Mouse (Mus musculus) forebrain, embryonic 16.5 days (tissue): ENCODE results near the gene Fam196a. TPM values are rescaled to one million over a fixed set of nuclear protein-coding genes. Genes with fewer than 3 reads are reported as not detected.

Experiments
- ATAC-seq: fragments of 200-750 bp; cut with Nextera tagmentation; 2 replicates; pipeline ENCODE4 v1.8.0; 2017; ENCODE audit warnings: mild to moderate bottlenecking, moderate library complexity
- H3K27ac ChIP-seq: fragments of 300-500 bp; sonication (generic); 2 replicates; pipeline ENCODE4 v1.5.1; 2014; ENCODE audit warnings: low read length, control low read depth
- H3K27me3 ChIP-seq: fragments of 300-500 bp; sonication (generic); replicated peaks from 2 replicates; pipeline ENCODE4 v1.6.1; 2014; ENCODE audit warnings: low read length; ENCODE audit not compliant: control insufficient read depth, insufficient read depth
- H3K36me3 ChIP-seq: fragments of 300-500 bp; sonication (generic); 2 replicates; pipeline ENCODE4 v1.6.1; 2014; ENCODE audit not compliant: control insufficient read depth, insufficient read depth
- H3K4me1 ChIP-seq: fragments of 300-500 bp; sonication (generic); replicated peaks from 2 replicates; pipeline ENCODE4 v1.6.1; 2014; ENCODE audit warnings: low read length; ENCODE audit not compliant: control insufficient read depth, insufficient read depth
- H3K4me2 ChIP-seq: fragments of 300-500 bp; sonication (generic); 2 replicates; pipeline ENCODE4 v1.6.1; 2014; ENCODE audit warnings: mild to moderate bottlenecking, low read length, control low read depth
- H3K4me3 ChIP-seq: fragments of 300-500 bp; sonication (generic); replicated peaks from 2 replicates; pipeline ENCODE4 v1.5.1; 2014; ENCODE audit warnings: mild to moderate bottlenecking, low read length, control low read depth
- H3K9ac ChIP-seq: fragments of 300-500 bp; sonication (generic); replicated peaks from 2 replicates; pipeline ENCODE4 v1.6.1; 2014; ENCODE audit warnings: low read depth, low read length, control low read depth
- H3K9me3 ChIP-seq: fragments of 300-500 bp; sonication (generic); 2 replicates; pipeline ENCODE4 v1.6.1; 2016; ENCODE audit warnings: low read length; ENCODE audit not compliant: control insufficient read depth
- WGBS: fragments of 180-500 bp; shearing (Covaris S2); extraction: QIAGEN DNeasy Blood & Tissue Kit; methylation state at CpG from one replicate; pipeline ENCODE4 v1.1.7; 2014; 5-methylcytosine and 5-hydroxymethylcytosine counted together
- polyA plus RNA-seq: library from polyadenylated mRNA; unstranded; fragments of >200 nt; fragmentation: Nextera tagmentation; extraction: Ambion mirVana; gene quantifications from 2 replicates; pipeline ENCODE4 v1.2.1, GENCODE M21; 2015

Fam196a gene
- 12.8 and 13.4 TPM in 2 replicates for polyA plus RNA-seq

DNA sequence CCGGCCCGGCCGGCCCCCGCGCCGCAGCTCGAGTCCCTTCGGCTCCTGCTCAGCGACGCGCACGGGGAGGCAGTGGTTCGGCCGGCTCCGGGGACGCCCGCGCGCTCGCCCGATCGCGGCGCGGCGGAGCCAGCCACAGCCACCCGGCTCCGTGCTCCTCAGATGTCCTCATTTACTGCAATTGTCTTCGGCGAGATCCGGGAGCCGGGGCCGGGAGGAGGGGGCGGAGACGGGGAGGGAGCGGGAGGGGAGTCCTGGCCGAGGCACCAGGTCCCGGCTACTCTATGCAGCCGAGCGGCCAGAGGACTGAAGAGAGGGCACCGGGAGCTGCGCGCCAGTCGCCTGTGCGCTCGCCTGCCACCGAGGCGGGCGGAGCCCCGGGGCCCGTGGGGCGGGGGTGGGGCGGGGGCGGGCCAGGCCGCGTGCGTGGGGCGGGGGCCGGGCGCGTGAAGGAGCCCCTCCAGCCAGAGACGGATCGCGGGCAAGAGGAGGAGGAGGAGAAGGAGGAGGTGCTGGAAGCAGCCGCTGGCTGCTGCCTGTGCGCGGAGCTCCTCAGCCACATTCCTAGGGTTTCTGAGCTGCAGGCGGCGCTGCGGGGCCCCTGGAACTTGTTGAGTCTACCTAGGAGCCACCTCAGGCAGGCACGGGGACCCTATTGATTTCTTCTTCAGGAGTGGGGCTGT, at the start of gene Fam196a:
Gene Fam196a (minus strand): TSS at position 504 of the 683 bp plus-strand sequence.
- peak; percentile 82 for ATAC-seq
- peak within 1 kb of the TSS; percentile 66 for H3K4me3 ChIP-seq
- no peaks in the 10 kb centered on the region for H3K27me3 ChIP-seq
- H3K9me3 ChIP-seq: no peaks in the 10 kb centered on the region
- WGBS: under 1% methylated on average over 37 of the region's 71 CpGs
- H3K27ac ChIP-seq: peak within 1 kb of the TSS; percentile 63
- H3K36me3 ChIP-seq: no peaks in the 10 kb centered on the region
- peak within 1 kb of the TSS; percentile 93 for H3K4me2 ChIP-seq
- H3K4me1 ChIP-seq: peaks cover 16% of the 10 kb centered on the region
- H3K9ac ChIP-seq: peak within 1 kb of the TSS; percentile 78

DNA sequence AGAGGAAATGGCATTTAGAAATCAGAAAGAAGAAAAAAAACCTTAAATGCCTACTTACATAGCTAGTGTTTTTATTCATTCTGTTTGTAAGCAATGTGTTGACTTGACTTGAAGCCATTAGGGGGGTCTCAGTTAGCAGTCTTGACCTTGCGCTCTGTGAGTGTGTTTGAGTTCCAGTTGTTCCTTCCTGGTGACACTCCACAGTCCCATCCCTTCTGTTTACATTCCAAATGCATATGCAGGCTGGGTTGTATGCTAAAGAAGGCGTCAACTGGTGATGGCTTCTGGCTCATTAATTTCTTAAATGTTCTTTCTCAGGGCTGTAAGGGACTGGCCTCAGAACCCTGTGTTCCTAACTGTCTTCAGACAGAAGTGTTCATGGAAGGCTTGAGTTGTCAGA, 23.4 kb upstream of the Fam196a start:
- no peak for ATAC-seq
- Histone ChIP-seq H3K9ac (no peak overlapping the region), H3K4me1 (no peaks in the 10 kb centered on the region), H3K27me3 (no peaks in the 10 kb centered on the region), H3K9me3 (no peaks in the 10 kb centered on the region), H3K4me3 (no peak overlapping the region), H3K4me2 (no peak overlapping the region), H3K27ac (no peak overlapping the region), H3K36me3 (no peaks in the 10 kb centered on the region)
- 77% methylated on average over 2 of the region's 2 CpGs for WGBS

DNA sequence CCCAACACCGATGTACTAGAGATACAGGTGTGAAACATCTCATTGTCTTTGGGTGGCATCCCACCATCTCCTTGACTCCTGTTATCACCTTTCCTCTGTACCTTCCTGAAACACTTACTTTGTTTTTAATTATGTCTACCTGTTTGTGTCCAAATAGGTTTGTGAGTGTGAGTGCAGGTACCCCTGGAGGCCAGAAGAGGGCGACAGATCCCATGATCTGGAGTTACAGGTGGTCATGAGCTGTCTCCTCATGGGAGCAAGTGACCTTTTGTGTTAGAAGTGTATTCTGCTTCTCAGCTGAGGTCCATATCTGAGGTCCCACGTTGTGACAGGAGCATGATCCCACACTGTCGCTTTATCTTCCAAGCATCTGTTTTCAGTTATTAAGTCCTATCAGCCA, 22.6 kb upstream of the Fam196a start:
- ATAC-seq: no peak
- H3K27ac ChIP-seq: no peak overlapping the region

DNA sequence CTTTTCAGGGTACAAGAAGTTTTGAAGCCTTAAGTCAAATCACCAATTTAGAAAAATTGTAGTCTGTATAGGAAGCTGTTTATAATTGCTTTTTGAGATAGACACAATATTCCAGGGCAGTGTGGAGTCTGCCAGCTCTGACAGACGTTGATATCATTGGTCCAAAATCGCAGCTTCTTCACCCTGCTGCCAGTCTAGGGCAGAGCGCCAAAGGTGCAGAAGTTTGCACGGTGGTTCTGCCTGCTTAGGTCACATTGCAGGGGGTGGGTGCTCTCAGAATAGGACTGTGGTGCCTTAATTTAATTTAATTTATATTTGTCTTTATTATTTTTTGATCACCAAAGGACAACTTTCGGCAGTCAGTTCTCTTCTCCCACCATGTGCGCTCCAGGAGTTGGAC, 20.9 kb upstream of the Fam196a start:
- Histone ChIP-seq H3K27me3 (no peaks in the 10 kb centered on the region), H3K36me3 (no peaks in the 10 kb centered on the region), H3K4me3 (no peak overlapping the region), H3K27ac (no peak overlapping the region), H3K4me2 (no peak overlapping the region), H3K9me3 (no peaks in the 10 kb centered on the region), H3K9ac (no peak overlapping the region), H3K4me1 (no peaks in the 10 kb centered on the region)
- 80% methylated on average over 6 of the region's 6 CpGs for WGBS
- no peak for ATAC-seq

More for the DNA sequence above, 22.6 kb upstream of the Fam196a start:
- WGBS: 72% methylated on average over 4 of the region's 4 CpGs
- H3K36me3 ChIP-seq: no peaks in the 10 kb centered on the region
- no peaks in the 10 kb centered on the region for H3K4me1 ChIP-seq
- H3K9ac ChIP-seq: no peak overlapping the region
- H3K4me2 ChIP-seq: no peak overlapping the region
- no peaks in the 10 kb centered on the region for H3K27me3 ChIP-seq
- H3K4me3 ChIP-seq: no peak overlapping the region
- no peaks in the 10 kb centered on the region for H3K9me3 ChIP-seq

DNA sequence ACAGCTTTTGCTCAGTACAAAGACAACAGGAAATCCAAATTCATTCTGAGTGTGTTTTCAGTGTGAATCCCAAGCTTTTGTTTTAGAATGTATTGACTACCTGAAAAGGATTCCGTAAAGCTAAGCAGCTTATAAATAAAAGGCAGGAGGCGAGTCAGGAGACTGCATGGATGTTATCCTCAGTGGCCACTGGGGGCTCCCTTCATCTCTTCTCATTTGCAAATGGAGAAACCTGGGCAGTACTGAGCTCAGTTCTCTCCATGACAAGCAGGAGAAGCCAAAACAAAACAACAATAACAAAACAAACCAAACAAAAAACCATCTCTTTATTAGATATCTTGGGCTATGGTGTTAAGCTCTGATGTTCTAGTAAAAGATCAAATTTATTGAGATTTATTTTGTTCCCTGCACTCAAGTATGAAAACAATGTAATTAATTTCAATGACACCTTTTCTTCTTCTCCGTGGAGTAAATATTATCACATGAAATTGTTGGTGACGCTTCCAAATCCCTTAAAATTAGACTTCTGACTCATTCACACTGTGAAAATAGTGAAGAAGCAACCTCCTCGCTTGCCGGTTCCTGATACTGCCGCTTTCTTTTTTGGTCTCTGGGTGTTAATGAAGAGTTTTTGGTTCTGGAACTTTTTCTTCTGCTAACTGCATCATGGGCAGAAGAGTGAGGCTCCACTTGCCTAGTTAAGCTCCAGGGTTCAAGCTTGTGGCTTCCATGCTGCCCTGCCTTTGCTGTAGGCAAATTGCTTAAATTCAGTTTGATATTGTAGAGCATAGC, 7.9 kb upstream of the Fam196a start:
- H3K4me2 ChIP-seq: no peak overlapping the region
- WGBS: 75% methylated on average over 7 of the region's 7 CpGs
- no peak overlapping the region for H3K4me3 ChIP-seq
- no peaks in the 10 kb centered on the region for H3K36me3 ChIP-seq
- no peaks in the 10 kb centered on the region for H3K4me1 ChIP-seq
- H3K9ac ChIP-seq: no peak overlapping the region
- H3K9me3 ChIP-seq: no peaks in the 10 kb centered on the region
- H3K27me3 ChIP-seq: no peaks in the 10 kb centered on the region
- ATAC-seq: no peak
- H3K27ac ChIP-seq: no peak overlapping the region

DNA sequence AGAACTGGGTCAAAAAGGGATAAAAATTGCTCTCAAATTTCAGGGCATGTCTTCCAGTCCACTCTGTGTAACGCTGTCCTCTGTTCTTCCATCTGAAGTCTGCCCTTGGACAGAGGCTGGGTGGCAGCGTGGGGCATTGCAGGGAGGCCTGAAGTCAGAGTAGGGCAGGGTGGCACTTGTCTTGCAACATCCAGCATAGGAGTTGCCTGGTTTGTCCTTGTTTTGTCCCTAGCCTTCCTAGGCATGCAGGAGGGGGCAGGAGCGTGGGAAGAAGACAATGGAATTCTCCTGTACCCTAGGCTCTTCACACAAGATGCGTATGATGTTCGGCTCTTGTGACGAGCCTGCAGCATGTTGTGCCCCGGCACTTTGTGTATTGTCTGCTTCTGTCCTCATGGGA, 5.5 kb upstream of the Fam196a start:
- H3K4me2 ChIP-seq: no peak overlapping the region
- no peak for ATAC-seq
- no peak overlapping the region for H3K27ac ChIP-seq
- no peaks in the 10 kb centered on the region for H3K27me3 ChIP-seq
- 80% methylated on average over 7 of the region's 7 CpGs for WGBS
- no peaks in the 10 kb centered on the region for H3K4me1 ChIP-seq
- no peaks in the 10 kb centered on the region for H3K9me3 ChIP-seq
- no peak overlapping the region for H3K4me3 ChIP-seq
- no peaks in the 10 kb centered on the region for H3K36me3 ChIP-seq
- H3K9ac ChIP-seq: no peak overlapping the region

DNA sequence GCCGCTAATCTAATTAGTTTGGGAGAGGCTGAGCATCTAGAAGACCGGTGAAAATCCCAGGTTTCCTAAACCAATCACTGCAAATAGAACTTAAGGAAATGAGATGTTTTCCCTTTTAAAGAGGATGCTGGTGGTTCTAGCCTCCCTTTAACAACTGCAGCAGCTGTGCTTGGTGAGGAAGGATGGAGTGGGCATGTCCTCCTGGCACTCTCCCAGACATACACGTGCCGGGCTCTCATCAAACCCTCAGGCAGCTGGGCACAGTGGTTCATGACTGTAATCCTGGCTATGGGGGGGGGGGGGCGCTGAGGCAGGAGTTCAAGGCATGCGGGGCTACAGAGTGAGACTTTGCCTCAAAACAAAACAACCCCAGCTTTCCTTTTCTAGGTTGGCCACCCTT, 4.8 kb upstream of the Fam196a start:
- H3K36me3 ChIP-seq: no peaks in the 10 kb centered on the region
- no peak for ATAC-seq
- H3K4me3 ChIP-seq: no peak overlapping the region
- no peak overlapping the region for H3K9ac ChIP-seq
- H3K27ac ChIP-seq: no peak overlapping the region
- no peaks in the 10 kb centered on the region for H3K27me3 ChIP-seq
- WGBS: 69% methylated on average over 6 of the region's 6 CpGs
- H3K4me2 ChIP-seq: no peak overlapping the region
- H3K9me3 ChIP-seq: no peaks in the 10 kb centered on the region
- 0 out of 2 replicates have a peak, but pooled peaks cover 4% of the 10 kb centered on the region for H3K4me1 ChIP-seq

DNA sequence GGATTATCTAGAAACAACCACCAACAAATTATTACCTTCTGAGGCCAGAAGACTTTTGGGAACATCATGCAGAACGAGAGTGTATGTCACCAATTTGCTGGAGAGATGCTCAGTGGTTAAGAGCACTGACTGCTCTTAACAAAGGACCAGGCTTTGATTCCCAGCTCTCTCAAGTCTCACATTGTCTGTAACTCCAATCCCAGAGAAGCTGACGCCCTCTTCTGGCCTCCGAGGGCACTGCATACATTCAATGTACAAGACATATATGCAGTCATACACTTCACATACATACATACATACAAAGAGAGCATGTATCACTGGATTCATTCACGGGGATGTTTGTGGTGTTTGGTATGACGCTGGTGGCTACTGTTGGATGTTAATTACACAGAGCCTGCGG, 3.7 kb upstream of the Fam196a start:
- no peaks in the 10 kb centered on the region for H3K27me3 ChIP-seq
- H3K36me3 ChIP-seq: no peaks in the 10 kb centered on the region
- H3K4me2 ChIP-seq: no peak overlapping the region
- peaks cover 11% of the 10 kb centered on the region for H3K4me1 ChIP-seq
- no peaks in the 10 kb centered on the region for H3K9me3 ChIP-seq
- WGBS: 97% methylated on average over 6 of the region's 6 CpGs
- no peak overlapping the region for H3K27ac ChIP-seq
- no peak overlapping the region for H3K4me3 ChIP-seq
- no peak for ATAC-seq
- no peak overlapping the region for H3K9ac ChIP-seq

DNA sequence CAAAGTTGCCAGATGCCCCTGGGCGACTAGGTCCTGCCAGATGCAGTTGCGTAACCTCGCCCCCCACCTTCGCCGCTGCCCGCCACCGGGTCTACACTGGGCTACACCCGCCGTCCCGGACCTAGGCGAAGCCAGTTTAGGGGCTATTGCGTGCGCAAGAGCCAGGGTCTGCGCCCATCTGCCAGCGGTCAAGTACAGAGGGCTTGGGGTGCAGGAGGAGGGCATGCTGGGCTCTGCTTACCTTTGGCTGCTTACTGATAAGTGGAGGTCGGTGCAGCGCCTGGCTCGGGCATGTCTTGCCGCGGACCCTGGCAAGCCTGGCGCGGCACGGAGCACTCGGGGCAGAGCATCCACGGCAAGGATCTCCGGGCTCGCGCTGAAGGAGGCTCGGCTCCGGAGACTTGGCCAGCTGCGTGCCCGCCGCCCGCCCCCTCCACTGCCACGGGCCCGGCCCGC, 731 bp downstream of the Fam196a start:
- peak; percentile 58 for ATAC-seq
- under 1% methylated on average over 36 of the region's 37 CpGs for WGBS

More for the DNA sequence above, 731 bp downstream of the Fam196a start:
- Histone ChIP-seq H3K4me2 (peak overlapping the region; percentile 93), H3K9ac (peak overlapping the region; percentile 78), H3K4me3 (peak overlapping the region; percentile 66), H3K27me3 (no peaks in the 10 kb centered on the region), H3K27ac (peak overlapping the region; percentile 63), H3K36me3 (no peaks in the 10 kb centered on the region), H3K4me1 (peaks cover 16% of the 10 kb centered on the region), H3K9me3 (no peaks in the 10 kb centered on the region)
